Mouse (Mus musculus) heart, embryonic 13.5 days (tissue): Measurements from ENCODE around the gene Cdk11b. TPM values are rescaled to one million over a fixed set of nuclear protein-coding genes. Genes with fewer than 3 reads are reported as not detected.
A peak's percentile ranks its signal among the peaks of the same experiment; 100 is the strongest.

Experiments used
- ATAC-seq: fragments of 200-750 bp; cut with Nextera tagmentation; 2 replicates; pipeline ENCODE4 v1.8.0; 2017; ENCODE audit warnings: moderate TSS enrichment; ENCODE audit not compliant: insufficient number of reproducible peaks, low FRiP score, low TSS enrichment; ENCODE audit errors: extremely low read depth
- H3K27ac ChIP-seq: fragments of 300-500 bp; sonication (generic); replicated peaks from 2 replicates; pipeline ENCODE4 v1.5.1; 2015; ENCODE audit warnings: moderate library complexity, mild to moderate bottlenecking, inconsistent platforms
- H3K27me3 ChIP-seq: fragments of 300-500 bp; sonication (generic); replicated peaks from 2 replicates; pipeline ENCODE4 v1.6.1; 2015; ENCODE audit warnings: mild to moderate bottlenecking, inconsistent platforms
- H3K36me3 ChIP-seq: fragments of 300-500 bp; sonication (generic); 2 replicates; pipeline ENCODE4 v1.6.1; 2015; ENCODE audit warnings: mild to moderate bottlenecking, inconsistent platforms
- H3K4me1 ChIP-seq: fragments of 300-500 bp; sonication (generic); 2 replicates; pipeline ENCODE4 v1.6.1; 2015; ENCODE audit warnings: inconsistent platforms
- H3K4me2 ChIP-seq: fragments of 300-500 bp; sonication (generic); 2 replicates; pipeline ENCODE4 v1.6.1; 2015; ENCODE audit warnings: inconsistent platforms, mild to moderate bottlenecking, moderate library complexity
- H3K4me3 ChIP-seq: fragments of 300-500 bp; sonication (generic); 2 replicates; pipeline ENCODE4 v1.5.1; 2015; ENCODE audit warnings: moderate library complexity, mild to moderate bottlenecking, inconsistent platforms
- H3K9ac ChIP-seq: fragments of 300-500 bp; sonication (generic); 2 replicates; pipeline ENCODE4 v1.6.1; 2015; ENCODE audit warnings: inconsistent platforms, mild to moderate bottlenecking, moderate library complexity
- H3K9me3 ChIP-seq: fragments of 300-500 bp; sonication (generic); 2 replicates; pipeline ENCODE4 v1.6.1; 2016; ENCODE audit warnings: inconsistent platforms
- WGBS: fragments of 180-500 bp; shearing (Covaris S2); methylation state at CpG from one replicate; pipeline ENCODE4 v1.1.7; 2015; ENCODE audit warnings: mixed read lengths; 5-methylcytosine and 5-hydroxymethylcytosine counted together
- polyA plus RNA-seq: library from polyadenylated mRNA; unstranded; fragments of >200 nt; fragmentation: Nextera tagmentation; extraction: Ambion mirVana; gene quantifications from 2 replicates; pipeline ENCODE4 v1.2.1, GENCODE M21; 2015

The Cdk11b gene
- polyA plus RNA-seq, 1 experiment from 2014 or later = 39.6 TPM

- Histone ChIP-seq H3K36me3 (peaks cover 58% of the 10 kb centered on the region), H3K4me3 (peak within 1 kb of the TSS; percentile 58), H3K27ac (peak within 1 kb of the TSS; percentile 88), H3K27me3 (peaks cover 50% of the 10 kb centered on the region), H3K9me3 (no peaks in the 10 kb centered on the region), H3K4me2 (peak within 1 kb of the TSS; percentile 80), H3K4me1 (peaks cover 50% of the 10 kb centered on the region), H3K9ac (peak within 1 kb of the TSS; percentile 81)
- ATAC-seq = no peak
- WGBS = under 1% methylated on average over 33 of the region's 33 CpGs
These were observed 28.4 kb downstream of the Cdk11b start, which contains the start of gene Mmp23 for GRCm38 (mm10) chr4:155653086-155653450. Gene Mmp23, minus strand, starts transcription at chr4:155653384.

DNA sequence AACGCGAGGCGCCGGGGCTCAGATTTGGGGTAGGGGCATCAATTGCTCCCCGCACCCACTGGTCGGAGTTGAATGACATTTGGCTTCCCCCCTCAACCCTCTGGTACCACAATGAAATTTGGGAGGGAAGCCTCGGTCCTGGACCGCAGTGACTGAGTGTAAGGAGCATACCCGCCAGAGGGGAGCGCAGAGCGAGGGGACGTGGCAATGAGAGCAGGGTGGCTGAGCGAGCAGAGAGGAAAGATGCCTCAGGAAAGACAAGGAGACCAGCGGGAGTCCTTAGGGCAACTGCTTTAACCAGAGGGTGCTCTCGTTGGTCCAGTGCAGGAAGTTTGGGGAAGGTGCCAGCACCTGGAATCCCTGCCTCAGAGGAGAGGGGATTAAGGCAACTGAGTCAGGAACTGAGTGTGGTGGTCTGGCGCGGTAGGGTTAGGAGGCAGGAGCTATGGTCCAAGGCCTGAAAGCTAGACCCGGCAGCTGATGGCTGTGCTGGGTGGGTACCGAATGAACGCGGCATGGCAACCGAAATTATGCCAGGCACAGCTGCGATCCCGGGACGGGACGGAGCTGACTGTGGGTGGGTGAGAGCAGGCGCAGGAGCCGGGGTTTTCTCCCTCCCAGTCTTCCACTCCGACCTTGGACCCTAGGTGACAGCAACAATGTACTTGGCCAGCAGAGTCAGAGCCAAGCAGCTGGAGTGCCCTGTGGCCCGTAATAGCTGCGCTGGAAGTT lies 29.0 kb downstream of the Cdk11b start:
- WGBS = 2% methylated on average over 31 of the region's 31 CpGs
- Histone ChIP-seq H3K9me3 (no peaks in the 10 kb centered on the region), H3K4me2 (peak overlapping the region; percentile 80), H3K27me3 (peaks cover 50% of the 10 kb centered on the region), H3K36me3 (peaks cover 56% of the 10 kb centered on the region), H3K4me3 (peak overlapping the region; percentile 58), H3K27ac (peak overlapping the region; percentile 88), H3K9ac (peak overlapping the region; percentile 81), H3K4me1 (peaks cover 50% of the 10 kb centered on the region)
- ATAC-seq = no peak

DNA sequence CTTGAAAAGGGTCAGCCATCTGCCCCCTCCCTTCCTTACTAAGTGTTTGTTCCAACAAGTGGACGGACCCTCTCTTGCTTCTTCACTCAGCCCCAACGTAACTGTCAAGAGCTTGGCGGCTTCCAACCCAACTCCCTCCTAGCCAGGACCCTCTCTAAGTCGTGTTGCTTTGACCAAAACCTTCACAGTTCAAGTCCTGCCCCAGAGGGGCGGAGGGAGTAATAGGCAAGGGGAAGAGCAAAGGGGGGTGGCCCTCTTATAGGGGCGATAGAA lies 29.5 kb downstream of the Cdk11b start:
- peak overlapping the region; percentile 81 for H3K9ac ChIP-seq
- H3K4me3 ChIP-seq = peak overlapping the region; percentile 58
- peaks cover 50% of the 10 kb centered on the region for H3K27me3 ChIP-seq
- ATAC-seq = no peak
- WGBS = under 1% methylated on average over 6 of the region's 6 CpGs
- peaks cover 50% of the 10 kb centered on the region for H3K4me1 ChIP-seq
- peak overlapping the region; percentile 88 for H3K27ac ChIP-seq
- H3K9me3 ChIP-seq = no peaks in the 10 kb centered on the region
- H3K4me2 ChIP-seq = peak overlapping the region; percentile 80
- H3K36me3 ChIP-seq = peaks cover 56% of the 10 kb centered on the region

DNA sequence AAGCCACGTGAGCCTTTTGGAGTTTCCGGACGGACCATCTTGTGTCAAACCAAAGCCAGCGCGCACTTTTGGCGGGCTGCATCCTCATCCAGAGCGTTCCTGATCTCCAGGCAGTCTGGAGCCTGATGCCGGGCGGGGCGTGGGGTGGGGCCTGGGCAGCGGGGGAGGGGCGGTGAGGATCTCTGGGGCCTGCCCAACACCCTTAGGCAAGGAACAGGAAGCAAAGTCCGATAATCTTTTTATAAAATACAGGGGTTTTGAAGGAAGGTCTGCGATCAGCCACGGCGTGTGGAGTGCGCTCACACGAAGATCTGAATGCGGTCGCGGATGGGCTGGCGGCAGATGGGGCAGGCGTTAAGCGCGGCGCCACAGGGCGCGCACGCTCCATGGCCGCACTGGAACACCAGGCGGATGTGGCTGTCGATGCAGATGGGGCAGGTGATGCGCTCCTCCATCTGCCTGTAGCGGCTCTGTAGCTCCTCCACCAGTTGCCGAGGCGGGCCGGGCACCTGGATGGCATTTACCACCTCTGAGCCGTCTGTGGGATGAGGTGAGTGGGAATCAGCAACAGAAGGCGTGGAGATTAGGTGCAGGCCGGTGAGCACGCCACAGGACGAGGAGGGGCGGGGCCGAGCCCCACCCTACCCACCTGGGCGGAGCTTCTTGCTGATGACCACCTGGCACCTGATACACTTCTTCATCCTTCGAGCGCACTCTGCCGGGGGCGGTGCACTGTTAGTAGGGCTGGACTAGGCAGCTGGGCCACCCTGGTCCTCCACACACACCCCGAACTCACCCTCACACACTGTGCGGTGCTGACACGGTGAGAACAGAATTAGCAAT lies 30.0 kb downstream of the Cdk11b start:
- peak overlapping the region; percentile 58 for H3K4me3 ChIP-seq
- peaks cover 50% of the 10 kb centered on the region for H3K4me1 ChIP-seq
- peaks cover 55% of the 10 kb centered on the region for H3K36me3 ChIP-seq
- 2% methylated on average over 52 of the region's 52 CpGs for WGBS
- H3K27me3 ChIP-seq = peaks cover 50% of the 10 kb centered on the region
- peak overlapping the region; percentile 80 for H3K4me2 ChIP-seq
- H3K27ac ChIP-seq = peak overlapping the region; percentile 88
- ATAC-seq = no peak
- H3K9ac ChIP-seq = peak overlapping the region; percentile 81
- no peaks in the 10 kb centered on the region for H3K9me3 ChIP-seq

DNA sequence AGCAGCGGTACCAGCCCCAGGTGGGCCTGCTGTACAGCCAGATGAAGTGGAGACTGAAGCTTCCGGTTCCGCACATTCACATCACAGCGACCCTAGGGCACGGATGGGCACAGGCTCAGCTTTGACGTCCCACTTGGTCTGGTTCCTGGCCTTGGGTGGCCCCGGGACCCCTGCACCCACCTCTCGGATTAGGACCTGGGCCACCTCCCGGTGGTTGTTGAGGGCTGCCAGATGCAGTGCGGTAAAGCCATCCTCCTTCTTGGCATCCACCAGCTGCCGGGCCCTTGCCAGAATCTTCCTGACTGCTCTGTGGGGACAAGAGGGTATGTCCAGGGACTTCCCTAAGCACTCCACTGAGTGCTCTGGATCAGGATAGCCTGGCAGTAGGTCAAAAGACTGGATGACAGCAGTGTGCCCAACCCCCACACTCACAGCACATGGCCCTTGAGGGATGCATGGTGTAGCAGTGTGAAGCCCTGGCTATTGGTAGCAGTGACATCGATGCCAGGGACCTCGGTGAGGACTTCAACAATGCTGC lies 31.6 kb downstream of the Cdk11b start:
- H3K4me1 ChIP-seq = peaks cover 56% of the 10 kb centered on the region
- peaks cover 50% of the 10 kb centered on the region for H3K27me3 ChIP-seq
- H3K9ac ChIP-seq = no peak overlapping the region
- no peak overlapping the region for H3K4me3 ChIP-seq
- H3K36me3 ChIP-seq = peaks cover 45% of the 10 kb centered on the region
- no peak overlapping the region for H3K4me2 ChIP-seq
- 84% methylated on average over 13 of the region's 13 CpGs for WGBS
- H3K27ac ChIP-seq = no peak overlapping the region
- no peaks in the 10 kb centered on the region for H3K9me3 ChIP-seq
- ATAC-seq = no peak

- ATAC-seq = no peak
- 85% methylated on average over 10 of the region's 10 CpGs for whole genome bisulfite sequencing
- Histone ChIP-seq H3K4me1 (peaks cover 39% of the 10 kb centered on the region), H3K9me3 (no peaks in the 10 kb centered on the region), H3K9ac (no peak overlapping the region), H3K4me3 (no peak overlapping the region), H3K36me3 (peaks cover 48% of the 10 kb centered on the region), H3K27me3 (peaks cover 30% of the 10 kb centered on the region), H3K27ac (no peak overlapping the region), H3K4me2 (no peak overlapping the region)
These were observed 34.3 kb downstream of the Cdk11b start for GRCm38 (mm10) chr4:155658961-155659360.

DNA sequence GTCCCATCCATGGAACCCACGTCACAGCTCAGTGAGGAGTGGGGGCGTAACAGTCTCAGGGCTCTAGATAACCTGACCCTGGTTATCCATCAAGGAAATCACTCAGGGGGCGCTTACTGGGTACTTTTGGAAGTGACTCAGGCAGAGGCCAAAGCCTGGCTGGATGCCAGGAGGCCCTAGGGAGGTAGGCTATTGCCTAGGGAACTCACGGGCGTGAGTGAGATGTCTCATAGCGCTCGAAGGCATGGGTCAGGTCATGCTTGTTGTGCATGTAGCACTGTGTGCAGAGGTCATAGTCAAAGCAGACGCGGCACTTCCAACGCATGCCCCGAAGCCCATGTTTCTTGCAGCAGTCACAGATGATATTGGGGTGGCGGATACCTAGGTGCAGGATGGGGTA lies 36.0 kb downstream of the Cdk11b start:
- H3K4me3 ChIP-seq = no peak overlapping the region
- WGBS = 49% methylated on average over 12 of the region's 12 CpGs
- H3K27me3 ChIP-seq = peaks cover 13% of the 10 kb centered on the region; the same call in 1 of the 2 replicates
- no peaks in the 10 kb centered on the region for H3K9me3 ChIP-seq
- no peak; the same call in 1 of the 2 replicates for ATAC-seq
- H3K4me2 ChIP-seq = no peak overlapping the region
- peaks cover 23% of the 10 kb centered on the region for H3K4me1 ChIP-seq
- no peak overlapping the region; the same call in 1 of the 2 replicates for H3K27ac ChIP-seq
- peak overlapping the region; percentile 38; the same call in 1 of the 2 replicates for H3K9ac ChIP-seq
- H3K36me3 ChIP-seq = peaks cover 56% of the 10 kb centered on the region

DNA sequence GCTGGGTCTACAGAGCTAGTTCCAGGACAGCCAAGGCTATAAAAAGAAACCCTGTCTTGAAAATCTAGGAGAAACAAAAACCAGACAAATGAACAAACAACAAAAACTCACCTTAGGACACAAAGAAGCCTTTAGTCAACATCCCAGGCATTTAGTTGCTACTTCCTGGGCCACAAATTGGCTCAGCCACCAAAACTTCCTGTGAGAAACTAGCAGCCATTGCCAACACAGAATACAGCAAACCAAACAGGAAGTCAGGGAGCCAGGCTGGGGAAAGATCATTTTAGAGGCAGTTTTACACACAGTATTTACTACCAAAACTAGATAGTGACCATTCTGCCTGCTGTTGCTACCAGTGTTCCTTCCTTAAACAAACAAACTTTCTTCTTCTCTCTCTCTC lies 42.2 kb downstream of the Cdk11b start:
- H3K4me1 ChIP-seq = peaks cover 21% of the 10 kb centered on the region
- H3K27ac ChIP-seq = no peak overlapping the region
- H3K9ac ChIP-seq = no peak overlapping the region
- H3K36me3 ChIP-seq = peaks cover 18% of the 10 kb centered on the region; the same call in 1 of the 2 replicates
- ATAC-seq = no peak
- no peak overlapping the region for H3K4me3 ChIP-seq
- H3K9me3 ChIP-seq = no peaks in the 10 kb centered on the region
- no peak overlapping the region for H3K4me2 ChIP-seq
- H3K27me3 ChIP-seq = no peaks in the 10 kb centered on the region

- peak within 1 kb of the TSS; percentile 86 for H3K9ac ChIP-seq
- peaks cover 12% of the 10 kb centered on the region for H3K4me1 ChIP-seq
- peak; percentile 98 for ATAC-seq
- H3K4me2 ChIP-seq = peak within 1 kb of the TSS; percentile 83
- H3K36me3 ChIP-seq = peaks cover 15% of the 10 kb centered on the region; the same call in 1 of the 2 replicates
- H3K4me3 ChIP-seq = peak within 1 kb of the TSS; percentile 71
- under 1% methylated on average over 73 of the region's 73 CpGs for WGBS
- H3K27me3 ChIP-seq = no peaks in the 10 kb centered on the region
- H3K27ac ChIP-seq = peak within 1 kb of the TSS; percentile 46
- no peaks in the 10 kb centered on the region for H3K9me3 ChIP-seq
These were observed 44.3 kb downstream of the Cdk11b start, which contains the start of gene Mib2 for GRCm38 (mm10) chr4:155668689-155669597. Gene Mib2, minus strand, starts transcription at chr4:155669198.

DNA sequence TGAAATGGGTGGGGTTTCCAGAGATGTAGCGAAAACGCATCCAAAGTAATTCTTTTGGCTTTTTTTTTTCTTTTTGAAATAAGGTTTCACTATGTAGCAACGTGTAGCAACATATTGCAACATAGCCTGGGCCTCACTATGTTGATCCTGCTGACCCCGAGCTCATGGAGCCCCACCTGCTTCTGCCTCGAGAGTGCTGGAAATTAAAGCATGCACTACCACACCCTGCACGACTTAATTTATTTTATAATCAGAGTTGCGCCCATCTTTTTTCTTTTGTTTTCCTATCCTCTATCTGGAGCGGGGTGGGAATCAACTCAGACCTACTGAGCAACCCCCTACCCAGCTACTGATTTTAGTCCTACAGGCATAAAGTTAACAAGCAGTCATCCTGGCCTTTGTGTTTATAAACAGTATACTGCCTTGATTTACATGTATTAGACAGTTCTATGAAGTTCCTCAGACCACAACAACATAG lies 45.0 kb downstream of the Cdk11b start:
- Histone ChIP-seq H3K4me2 (peak overlapping the region; percentile 83), H3K27ac (peak overlapping the region; percentile 46), H3K4me3 (peak overlapping the region; percentile 71), H3K4me1 (peaks cover 12% of the 10 kb centered on the region), H3K9me3 (no peaks in the 10 kb centered on the region), H3K9ac (peak overlapping the region; percentile 86), H3K36me3 (peaks cover 10% of the 10 kb centered on the region; the same call in 1 of the 2 replicates), H3K27me3 (no peaks in the 10 kb centered on the region)
- no peak; the same call in none of the 2 replicates for ATAC-seq
- WGBS = 2% methylated on average over 8 of the region's 8 CpGs
